Mouse (Mus musculus): ENCODE data around the gene Ebf1. TPM values are rescaled to one million over a fixed set of nuclear protein-coding genes. Genes with fewer than 3 reads are reported as not detected.

The Ebf1 gene
- total RNA-seq, 2 experiments from 2014 or later, result 9.4 to 10.3 TPM

- Histone ChIP-seq H3K4me3 (no peak overlapping the region), H3K27ac (no peak overlapping the region)
- no peak for TF ChIP-seq CTCF (IDR thresholded peaks at IDR 0.05)
- intact Hi-C loops (cut with DNase I), result no loop called here
- DNase-seq, result no peak
Measured at GRCm38 (mm10) chr11:44641496-44641895, 24.4 kb downstream of the Ebf1 start.

- no peak overlapping the region for H3K27ac ChIP-seq
- no peak for DNase-seq
Measured at GRCm38 (mm10) chr11:44654340-44655019, 37.4 kb downstream of the Ebf1 start.

GRCm38 (mm10) chr11:44655468-44655867 is 38.4 kb downstream of the Ebf1 start:
- no peak overlapping the region for H3K4me3 ChIP-seq
- no peak for DNase-seq
- intact Hi-C loops (cut with DNase I), result no loop called here
- no peak overlapping the region for H3K27ac ChIP-seq
- no peak for TF ChIP-seq CTCF (IDR thresholded peaks at IDR 0.05)

More at GRCm38 (mm10) chr11:44654340-44655019, 37.4 kb downstream of the Ebf1 start:
- TF ChIP-seq CTCF (IDR thresholded peaks at IDR 0.05), result no peak
- no peak overlapping the region for H3K4me3 ChIP-seq
- intact Hi-C loops (cut with DNase I), result no loop called here

GRCm38 (mm10) chr11:44656916-44657315 is 39.8 kb downstream of the Ebf1 start:
- no peak overlapping the region for H3K27ac ChIP-seq
- intact Hi-C loops (cut with DNase I), result no loop called here

GRCm38 (mm10) chr11:44657833-44658395 is 40.8 kb downstream of the Ebf1 start:
- DNase-seq, result no peak
- no peak for TF ChIP-seq CTCF (IDR thresholded peaks at IDR 0.05)
- intact Hi-C loops (cut with DNase I), result no loop called here
- H3K4me3 ChIP-seq, result no peak overlapping the region
- peak overlapping the region; percentile 56 for H3K27ac ChIP-seq

More at GRCm38 (mm10) chr11:44656916-44657315, 39.8 kb downstream of the Ebf1 start:
- H3K4me3 ChIP-seq, result no peak overlapping the region
- no peak for TF ChIP-seq CTCF (IDR thresholded peaks at IDR 0.05)
- DNase-seq, result no peak

- DNase-seq, result no peak
- Histone ChIP-seq H3K4me3 (no peak overlapping the region), H3K27ac (no peak overlapping the region)
- no peak for TF ChIP-seq CTCF (IDR thresholded peaks at IDR 0.05)
- intact Hi-C loops (cut with DNase I), result loop anchor here (10.0 kb wide), 1 partner anchor 63 kb away; no protein-coding TSS in a partner anchor
Measured at GRCm38 (mm10) chr11:44661875-44662274, 44.8 kb downstream of the Ebf1 start.

GRCm38 (mm10) chr11:44663609-44664141 is 46.6 kb downstream of the Ebf1 start:
- no peak for DNase-seq
- no peak overlapping the region for H3K4me3 ChIP-seq
- intact Hi-C loops (cut with DNase I), result loop anchor here (10.0 kb wide), 1 partner anchor 61 kb away; no protein-coding TSS in a partner anchor
- TF ChIP-seq CTCF (IDR thresholded peaks at IDR 0.05), result no peak
- peak overlapping the region; percentile 79 for H3K27ac ChIP-seq

- no peak for TF ChIP-seq CTCF (IDR thresholded peaks at IDR 0.05)
- peak; percentile 65 for DNase-seq
- intact Hi-C loops (cut with DNase I), result loop anchor here (10.0 kb wide), 1 partner anchor 60 kb away; no protein-coding TSS in a partner anchor
- H3K4me3 ChIP-seq, result peak overlapping the region; percentile 67
- peak overlapping the region; percentile 79 for H3K27ac ChIP-seq
Measured at GRCm38 (mm10) chr11:44665156-44665682, 48.1 kb downstream of the Ebf1 start.

- Histone ChIP-seq H3K27ac (peak overlapping the region; percentile 79), H3K4me3 (peak overlapping the region; percentile 67)
- no peak for TF ChIP-seq CTCF (IDR thresholded peaks at IDR 0.05)
- no peak for DNase-seq
- intact Hi-C loops (cut with DNase I), result loop anchor here (10.0 kb wide), 1 partner anchor 59 kb away; no protein-coding TSS in a partner anchor
Measured at GRCm38 (mm10) chr11:44665741-44666531, 48.8 kb downstream of the Ebf1 start.

- no peak overlapping the region for H3K4me3 ChIP-seq
- intact Hi-C loops (cut with DNase I), result loop anchor here (10.0 kb wide), 1 partner anchor 58 kb away; no protein-coding TSS in a partner anchor
Measured at GRCm38 (mm10) chr11:44666741-44667140, 49.6 kb downstream of the Ebf1 start.

GRCm38 (mm10) chr11:44681306-44681705 is 64.2 kb downstream of the Ebf1 start:
- DNase-seq, result no peak
- intact Hi-C loops (cut with DNase I), result no loop called here
- no peak for TF ChIP-seq CTCF (IDR thresholded peaks at IDR 0.05)
- H3K27ac ChIP-seq, result peak overlapping the region; percentile 40; the same call in 1 of the 2 replicates
- no peak overlapping the region for H3K4me3 ChIP-seq

More at GRCm38 (mm10) chr11:44666741-44667140, 49.6 kb downstream of the Ebf1 start:
- H3K27ac ChIP-seq, result peak overlapping the region; percentile 79
- TF ChIP-seq CTCF (IDR thresholded peaks at IDR 0.05), result peak; percentile 29
- DNase-seq, result no peak

GRCm38 (mm10) chr11:44681995-44682394 is 64.9 kb downstream of the Ebf1 start:
- no peak for TF ChIP-seq CTCF (IDR thresholded peaks at IDR 0.05)
- H3K27ac ChIP-seq, result peak overlapping the region; percentile 21; the same call in 1 of the 2 replicates
- no peak overlapping the region for H3K4me3 ChIP-seq
- intact Hi-C loops (cut with DNase I), result no loop called here
- DNase-seq, result no peak
